Mouse (Mus musculus): ENCODE measurements around the gene Slc7a11. TPM values are rescaled to one million over a fixed set of nuclear protein-coding genes. Genes with fewer than 3 reads are reported as not detected.

The Slc7a11 gene
- polyA plus RNA-seq, 1 experiment from 2014 or later, result 0.16 TPM

DNA sequence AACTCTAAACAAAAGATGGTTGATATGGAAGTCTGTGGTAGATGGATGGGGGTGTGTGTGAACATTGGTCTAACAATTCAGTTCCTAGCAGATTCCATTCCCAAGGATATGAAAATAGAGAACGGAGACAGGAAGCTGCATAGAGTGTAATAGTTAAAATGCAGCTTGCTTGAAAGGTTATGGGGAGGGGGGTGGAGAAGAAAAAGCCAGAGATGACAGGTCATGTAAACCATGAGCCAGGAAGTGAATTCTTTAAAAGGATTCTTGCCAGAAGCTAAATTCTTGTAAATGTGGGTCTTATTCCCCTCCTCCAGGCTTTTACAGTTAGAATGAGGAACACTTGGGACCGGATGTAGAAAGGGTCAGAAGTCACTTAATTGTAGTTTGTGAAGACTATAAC lies 589.1 kb downstream of the Slc7a11 start:
- no peaks in the 10 kb centered on the region for H3K4me1 ChIP-seq (replicated peaks; ENCODE audit: control insufficient read depth, insufficient read depth, low read length)
- ATAC-seq (ENCODE audit: low read depth), result peak; percentile 85
- H3K36me3 ChIP-seq (ENCODE audit: control insufficient read depth, insufficient read depth, low read length), result no peaks in the 10 kb centered on the region
- no peaks in the 10 kb centered on the region for H3K9me3 ChIP-seq (ENCODE audit: control insufficient read depth, low read length)
- no peak overlapping the region for H3K27ac ChIP-seq (ENCODE audit: low read length)
- H3K4me2 ChIP-seq (ENCODE audit: low read depth, low read length), result no peak overlapping the region
- H3K27me3 ChIP-seq (ENCODE audit: control insufficient read depth, insufficient read depth, low read depth, low read length), result no peaks in the 10 kb centered on the region
- H3K4me3 ChIP-seq (ENCODE audit: low read length), result no peak overlapping the region
- H3K9ac ChIP-seq (ENCODE audit: low read length), result no peak overlapping the region
- 31% methylated on average over 2 of the region's 2 CpGs for WGBS

GRCm38 (mm10) chr3:49842971-49843370 lies 600.4 kb downstream of the Slc7a11 start:
- Histone ChIP-seq H3K27me3 (ENCODE audit: control insufficient read depth, insufficient read depth, low read depth, low read length) (no peaks in the 10 kb centered on the region), H3K9me3 (ENCODE audit: control insufficient read depth, low read length) (no peaks in the 10 kb centered on the region), H3K4me2 (ENCODE audit: low read depth, low read length) (no peak overlapping the region), H3K27ac (ENCODE audit: low read length) (no peak overlapping the region), H3K4me3 (ENCODE audit: low read length) (no peak overlapping the region), H3K36me3 (ENCODE audit: control insufficient read depth, insufficient read depth, low read length) (no peaks in the 10 kb centered on the region), H3K9ac (ENCODE audit: low read length) (no peak overlapping the region), H3K4me1 (replicated peaks; ENCODE audit: control insufficient read depth, insufficient read depth, low read length) (0 out of 2 replicates have a peak, but pooled peaks cover 2% of the 10 kb centered on the region)
- WGBS, result 36% methylated on average over 3 of the region's 3 CpGs
- ATAC-seq (ENCODE audit: low read depth), result no peak; the same call in 1 of the 2 replicates
